ENCODE assay signal across 19 mouse cellular contexts in genomic region chr2:93043449-93044157, GRCm38 (mm10). TPM values are rescaled to one million over a fixed set of nuclear protein-coding genes. Genes with fewer than 3 reads are reported as not detected.
DNase-seq lines count a peak whose midpoint lies in the region; ATAC-seq lines count a peak whose summit lies in the region.
"Had no signal": no experiment of that assay in that cellular context is flagged by ENCODE, and none has a peak within 500 bp of the region (broad histone marks: within the 10 kb centered on the region; RNA-seq: fewer than 3 reads in every experiment).

No protein-coding gene starts in this region.

- peak overlapping the region; percentile 92; the same call in 1 of the 2 replicates for H3K9ac ChIP-seq in hindbrain, embryonic 14.5 days
- H3K9ac ChIP-seq in hindbrain, embryonic 11.5 days (ENCODE audit: low read depth, low read length), result no peak overlapping the region
- H3K9ac ChIP-seq: liver, embryonic 12.5 days; midbrain, embryonic 15.5 days had no signal

- no peak overlapping the region for H3K4me3 ChIP-seq in hindbrain, embryonic 14.5 days (replicated peaks; ENCODE audit: low read length)
- H3K4me3 ChIP-seq in hindbrain, embryonic 11.5 days (ENCODE audit: low read depth, low read length), result no peak overlapping the region
- peak overlapping the region; percentile 94 for H3K4me3 ChIP-seq in megakaryocyte, embryonic 14.5 days (replicated peaks)
- H3K4me3 ChIP-seq: liver, embryonic 12.5 days had no signal

- no peaks in the 10 kb centered on the region for H3K36me3 ChIP-seq in hindbrain, embryonic 14.5 days (replicated peaks; ENCODE audit: control insufficient read depth, insufficient read depth)
- no peaks in the 10 kb centered on the region for H3K36me3 ChIP-seq in hindbrain, embryonic 11.5 days (ENCODE audit: control insufficient read depth, insufficient read depth, low read length)
- peaks cover 33% of the 10 kb centered on the region for H3K36me3 ChIP-seq in megakaryocyte, embryonic 14.5 days (replicated peaks; ENCODE audit: low read length)
- H3K36me3 ChIP-seq: heart, embryonic 12.5 days; liver, embryonic 12.5 days; midbrain, embryonic 15.5 days had no signal

- peaks cover 20% of the 10 kb centered on the region for H3K4me1 ChIP-seq in hindbrain, embryonic 14.5 days (replicated peaks; ENCODE audit: control insufficient read depth, insufficient read depth, low read length)
- 0 out of 2 replicates have a peak, but pooled peaks cover 4% of the 10 kb centered on the region for H3K4me1 ChIP-seq in hindbrain, embryonic 11.5 days (replicated peaks; ENCODE audit: control insufficient read depth, insufficient read depth, low read length)
- H3K4me1 ChIP-seq in megakaryocyte, embryonic 14.5 days, result peaks cover 90% of the 10 kb centered on the region

- no peaks in the 10 kb centered on the region for H3K27me3 ChIP-seq in hindbrain, embryonic 14.5 days (ENCODE audit: control insufficient read depth, insufficient read depth, low read length)
- H3K27me3 ChIP-seq in hindbrain, embryonic 11.5 days (ENCODE audit: control insufficient read depth, insufficient read depth, low read length), result no peaks in the 10 kb centered on the region
- H3K27me3 ChIP-seq in megakaryocyte, embryonic 14.5 days (replicated peaks), result no peaks in the 10 kb centered on the region
- H3K27me3 ChIP-seq: heart, embryonic 12.5 days; midbrain, embryonic 15.5 days had no signal

- peak; percentile 9 for DNase-seq in cerebellum, adult 11-12 months
- no peak for DNase-seq in cerebellum, postnatal 36 days
- no peak for DNase-seq in hindbrain, embryonic 14.5 days (ENCODE audit: low spot score)
- no peak for DNase-seq in hindbrain, embryonic 11.5 days (ENCODE audit: low spot score)
- DNase-seq in embryo, embryonic 11 days, result no peak
- DNase-seq: cerebellum, adult 9-10 months; heart, postnatal 4 days; kidney, postnatal 14 days; lung, adult 2 months; right cerebral cortex, adult 18-20 months; thymus, postnatal 14 days had no signal

- H3K4me2 ChIP-seq in hindbrain, embryonic 14.5 days (replicated peaks), result no peak overlapping the region
- no peak overlapping the region for H3K4me2 ChIP-seq in hindbrain, embryonic 11.5 days (replicated peaks; ENCODE audit: low read depth, low read length)

- H3K9me3 ChIP-seq in hindbrain, embryonic 14.5 days (ENCODE audit: control insufficient read depth, low read length), result no peaks in the 10 kb centered on the region
- no peaks in the 10 kb centered on the region for H3K9me3 ChIP-seq in hindbrain, embryonic 11.5 days (ENCODE audit: control insufficient read depth, low read length)
- no peaks in the 10 kb centered on the region for H3K9me3 ChIP-seq in megakaryocyte, embryonic 14.5 days
- H3K9me3 ChIP-seq: heart, embryonic 12.5 days; liver, embryonic 12.5 days; midbrain, embryonic 15.5 days had no signal

- H3K27ac ChIP-seq in hindbrain, embryonic 14.5 days, result no peak overlapping the region
- H3K27ac ChIP-seq in hindbrain, embryonic 11.5 days (ENCODE audit: low read depth, low read length), result no peak overlapping the region
- H3K27ac ChIP-seq: liver, embryonic 12.5 days; macrophage; midbrain, embryonic 15.5 days had no signal

- ATAC-seq in hindbrain, embryonic 14.5 days (ENCODE audit: low FRiP score), result no peak
- no peak for ATAC-seq in hindbrain, embryonic 11.5 days (ENCODE audit: low FRiP score)
- ATAC-seq in megakaryocyte, adult 5-6 weeks (ENCODE audit: poor library complexity, severe bottlenecking), result no peak
- 0 out of 2 replicates have a peak, but pooled peaks have one; percentile 7 for ATAC-seq in megakaryocyte-erythroid progenitor cell, adult 5-6 weeks (replicated peaks; ENCODE audit: low FRiP score, low TSS enrichment, poor library complexity, severe bottlenecking)
- ATAC-seq: CD4-positive, CD25-positive, alpha-beta regulatory T cell, adult 4 months; liver, embryonic 12.5 days; midbrain, embryonic 15.5 days had no signal

- WGBS in hindbrain, embryonic 14.5 days, result 92% methylated on average over 3 of the region's 3 CpGs
- 91% methylated on average over 3 of the region's 3 CpGs for WGBS in hindbrain, embryonic 11.5 days

RNA-seq across cellular contexts. Expression of gene Prdm11, which starts 2.4 kb away (rescaled TPM):
- polyA plus RNA-seq in hindbrain, embryonic 14.5 days (2014; fragmentation: Nextera tagmentation; extraction: Ambion mirVana), result 1.8 and 2.5 TPM in 2 replicates
- 1.5 and 2.2 TPM in 2 replicates for polyA plus RNA-seq in hindbrain, embryonic 11.5 days (2014; fragmentation: Nextera tagmentation; extraction: Ambion mirVana)
- polyA plus RNA-seq in megakaryocyte, embryonic 14.5 days (2012; ENCODE audit: insufficient read depth, low replicate concordance), result 17.7 and 18.2 TPM in 2 replicates
- total RNA-seq in megakaryocyte, adult 5-6 weeks (2015), result 0.85 and 2.1 TPM in 2 replicates
- 2.1 TPM in 2 replicates for total RNA-seq in megakaryocyte, adult 5-6 weeks (2017)
- total RNA-seq in megakaryocyte-erythroid progenitor cell, adult 5-6 weeks (2014; fragmentation: Nextera tagmentation), result 9.6 and 24.6 TPM in 2 replicates
- total RNA-seq in megakaryocyte-erythroid progenitor cell, adult 5-6 weeks (2017), result 5.0 and 6.3 TPM in 2 replicates
